Mouse (Mus musculus) MEL (cell line): ENCODE measurements around the gene Cox4i1. TPM values are rescaled to one million over a fixed set of nuclear protein-coding genes. Genes with fewer than 3 reads are reported as not detected.

Experiments used
- DNase-seq: peaks from one replicate; pipeline ENCODE4 v3.0.0; 2011; ENCODE audit warnings: low read depth, low spot score
- H3K27ac ChIP-seq: 2 replicates; pipeline ENCODE4 v1.5.1; 2012; ENCODE audit warnings: low read depth, mild to moderate bottlenecking, control low read depth, low read length, moderate library complexity; ENCODE audit not compliant: control insufficient read depth
- H3K27me3 ChIP-seq, 2 experiments: fragments of 150-350 bp in 1 of 2; sonication (generic) in 1 of 2; 2 replicates each; pipeline ENCODE4 v1.6.1; 2012; ENCODE audit warnings: low read length in 2 of 2, mild to moderate bottlenecking in 2 of 2, improper control_type of control experiment in 1 of 2, moderate library complexity in 1 of 2; ENCODE audit not compliant: insufficient read depth in 2 of 2, control insufficient read depth in 1 of 2
- H3K36me3 ChIP-seq, 2 experiments: 2 replicates each; pipeline ENCODE4 v1.6.1; 2012 to 2014; ENCODE audit warnings: low read length in 2 of 2, improper control_type of control experiment in 1 of 2, inconsistent platforms in 1 of 2, mild to moderate bottlenecking in 1 of 2; ENCODE audit not compliant: insufficient read depth in 2 of 2, control insufficient read depth in 1 of 2
- H3K4me1 ChIP-seq, 2 experiments: fragments of 150-350 bp in 1 of 2; sonication (generic) in 1 of 2; 2 replicates each; pipeline ENCODE4 v1.6.1; 2012; ENCODE audit warnings: low read length in 2 of 2, improper control_type of control experiment in 1 of 2, mild to moderate bottlenecking in 1 of 2; ENCODE audit not compliant: insufficient read depth in 2 of 2, control insufficient read depth in 1 of 2
- H3K4me3 ChIP-seq, 2 experiments: fragments of 150-350 bp in 1 of 2; sonication (generic) in 1 of 2; 2 replicates each; pipeline ENCODE4 v1.5.1; 2012; ENCODE audit warnings: low read depth in 2 of 2, low read length in 2 of 2, mild to moderate bottlenecking in 2 of 2, moderate library complexity in 2 of 2, control low read depth in 1 of 2, improper control_type of control experiment in 1 of 2; ENCODE audit not compliant: control insufficient read depth in 1 of 2, insufficient read depth in 1 of 2
- H3K79me2 ChIP-seq: 2 replicates; pipeline ENCODE4 v1.6.1; 2012; ENCODE audit warnings: mild to moderate bottlenecking, low read length, moderate library complexity; ENCODE audit not compliant: control insufficient read depth, poor library complexity, insufficient read depth
- H3K9ac ChIP-seq: 2 replicates; pipeline ENCODE4 v1.6.1; 2012; ENCODE audit warnings: low read depth, mild to moderate bottlenecking, control low read depth, low read length, moderate library complexity; ENCODE audit not compliant: control insufficient read depth, poor library complexity, severe bottlenecking
- H3K9me3 ChIP-seq: fragments of 150-350 bp; sonication (generic); replicated peaks from 2 replicates; pipeline ENCODE4 v1.6.1; 2012; ENCODE audit warnings: mild to moderate bottlenecking, low read length, improper control_type of control experiment, moderate library complexity; ENCODE audit not compliant: insufficient read depth
- BHLHE40 ChIP-seq: IDR thresholded peaks from 2 replicates; pipeline ENCODE4 v1.6.1; 2012; ENCODE audit warnings: low read depth, mild to moderate bottlenecking, inconsistent platforms, low read length, improper control_type of control experiment, borderline replicate concordance
- CHD1 ChIP-seq: IDR thresholded peaks from 2 replicates; pipeline ENCODE4 v1.6.1; 2012; ENCODE audit warnings: low read depth, mild to moderate bottlenecking, inconsistent platforms, low read length, improper control_type of control experiment
- CHD2 ChIP-seq: IDR thresholded peaks from 2 replicates; pipeline ENCODE4 v1.6.1; 2011; ENCODE audit warnings: low read length, improper control_type of control experiment
- CTCF ChIP-seq, 3 experiments: IDR thresholded peaks in 2 of 3; conservative IDR thresholded peaks in 1 of 3; 2 replicates each; pipeline ENCODE4 v1.5.1; 2011 to 2012; ENCODE audit warnings: low read length in 3 of 3, low read depth in 2 of 3, mild to moderate bottlenecking in 2 of 3, improper control_type of control experiment in 1 of 3, inconsistent platforms in 1 of 3, mixed read lengths in 1 of 3, moderate library complexity in 1 of 3; ENCODE audit not compliant: control insufficient read depth in 1 of 3, insufficient read depth in 1 of 3, poor library complexity in 1 of 3, severe bottlenecking in 1 of 3
- E2F4 ChIP-seq: IDR thresholded peaks from 2 replicates; pipeline ENCODE4 v1.6.1; 2011; ENCODE audit warnings: low read depth, low read length, improper control_type of control experiment, borderline replicate concordance
- ELF1 ChIP-seq: IDR thresholded peaks from 2 replicates; pipeline ENCODE4 v1.6.1; 2014; ENCODE audit warnings: low read depth, mild to moderate bottlenecking, inconsistent platforms, low read length, improper control_type of control experiment, moderate library complexity
- ETS1 ChIP-seq: IDR thresholded peaks from 2 replicates; pipeline ENCODE4 v1.6.1; 2012; ENCODE audit warnings: low read depth, mild to moderate bottlenecking, inconsistent platforms, low read length, improper control_type of control experiment, moderate library complexity
- GABPA ChIP-seq: IDR thresholded peaks from 2 replicates; pipeline ENCODE4 v1.6.1; 2012; ENCODE audit warnings: low read depth, mild to moderate bottlenecking, inconsistent platforms, low read length, improper control_type of control experiment, moderate library complexity
- HCFC1 ChIP-seq: IDR thresholded peaks from 2 replicates; pipeline ENCODE4 v1.6.1; 2012; ENCODE audit warnings: low read depth, mild to moderate bottlenecking, inconsistent platforms, low read length, improper control_type of control experiment, moderate library complexity
- MAFK ChIP-seq: IDR thresholded peaks from 2 replicates; pipeline ENCODE4 v1.6.1; 2011; ENCODE audit warnings: low read depth, mild to moderate bottlenecking, low read length, improper control_type of control experiment, borderline replicate concordance
- MAX ChIP-seq: IDR thresholded peaks from 2 replicates; pipeline ENCODE4 v1.6.1; 2011; ENCODE audit warnings: low read length, improper control_type of control experiment
- MEF2A ChIP-seq: IDR thresholded peaks from 2 replicates; pipeline ENCODE4 v1.6.1; 2014; ENCODE audit warnings: low read depth, mild to moderate bottlenecking, inconsistent platforms, low read length, improper control_type of control experiment; ENCODE audit not compliant: poor library complexity, insufficient replicate concordance, severe bottlenecking; ENCODE audit errors: extremely low read depth
- MXI1 ChIP-seq: IDR thresholded peaks from 2 replicates; pipeline ENCODE4 v1.6.1; 2011; ENCODE audit warnings: mild to moderate bottlenecking, low read depth, low read length, improper control_type of control experiment
- MYC ChIP-seq: IDR thresholded peaks from 2 replicates; pipeline ENCODE4 v1.6.1; 2011; ENCODE audit warnings: low read depth, mild to moderate bottlenecking, low read length, improper control_type of control experiment, moderate library complexity
- NRF1 ChIP-seq: IDR thresholded peaks from 2 replicates; pipeline ENCODE4 v1.6.1; 2014; ENCODE audit warnings: low read depth, mild to moderate bottlenecking, inconsistent platforms, low read length, improper control_type of control experiment, moderate library complexity; ENCODE audit not compliant: poor library complexity, insufficient read depth, severe bottlenecking
- POLR2A ChIP-seq, 2 experiments: IDR thresholded peaks; 2 replicates each; pipeline ENCODE4 v1.6.1; 2011 to 2012; ENCODE audit warnings: low read length in 2 of 2, mild to moderate bottlenecking in 2 of 2, control low read depth in 1 of 2, improper control_type of control experiment in 1 of 2, low read depth in 1 of 2, moderate library complexity in 1 of 2; ENCODE audit not compliant: control insufficient read depth in 1 of 2, insufficient read depth in 1 of 2, poor library complexity in 1 of 2
- POLR2AphosphoS5 ChIP-seq: IDR thresholded peaks from 2 replicates; pipeline ENCODE4 v1.6.1; 2012; ENCODE audit warnings: low read depth, borderline replicate concordance, mild to moderate bottlenecking, inconsistent platforms, low read length, moderate library complexity, mixed read lengths
- RAD21 ChIP-seq: IDR thresholded peaks from 2 replicates; pipeline ENCODE4 v1.6.1; 2011; ENCODE audit warnings: mild to moderate bottlenecking, low read depth, low read length, improper control_type of control experiment
- RCOR1 ChIP-seq: IDR thresholded peaks from 2 replicates; pipeline ENCODE4 v1.6.1; 2012; ENCODE audit warnings: low read depth, mild to moderate bottlenecking, inconsistent platforms, low read length, improper control_type of control experiment
- TAL1 ChIP-seq: IDR thresholded peaks from 2 replicates; pipeline ENCODE4 v1.6.1; 2012; ENCODE audit warnings: mild to moderate bottlenecking, inconsistent platforms, low read length, moderate library complexity, mixed read lengths
- TBP ChIP-seq: IDR thresholded peaks from 2 replicates; pipeline ENCODE4 v1.8.0; 2011; ENCODE audit warnings: low read depth, low read length, improper control_type of control experiment
- TCF12 ChIP-seq: IDR thresholded peaks from 2 replicates; pipeline ENCODE4 v1.6.1; 2014; ENCODE audit warnings: low read depth, mild to moderate bottlenecking, inconsistent platforms, low read length, improper control_type of control experiment, moderate library complexity
- USF1 ChIP-seq: IDR thresholded peaks from 2 replicates; pipeline ENCODE4 v1.6.1; 2014; ENCODE audit warnings: low read depth, mild to moderate bottlenecking, inconsistent platforms, low read length, improper control_type of control experiment, moderate library complexity
- ZC3H11A ChIP-seq: IDR thresholded peaks from 2 replicates; pipeline ENCODE4 v1.6.1; 2012; ENCODE audit warnings: low read depth, mild to moderate bottlenecking, inconsistent platforms, low read length, improper control_type of control experiment
- ZNF384 ChIP-seq: IDR thresholded peaks from 2 replicates; pipeline ENCODE4 v1.6.1; 2012; ENCODE audit warnings: low read depth, mild to moderate bottlenecking, inconsistent platforms, low read length, improper control_type of control experiment
- polyA plus RNA-seq, 2 experiments: library from polyadenylated mRNA; stranded (reverse) in 1 of 2; unstranded in 1 of 2; fragments of >175 nt in 1 of 2; fragments of >200 nt in 1 of 2; gene quantifications; 2 replicates each; pipeline versions ENCODE4 v1.2.1 to v1.2.4; 2012; ENCODE audit warnings: low replicate concordance in 2 of 2, low read depth in 1 of 2; ENCODE audit not compliant: insufficient read length in 2 of 2, insufficient read depth in 1 of 2, missing spikeins in 1 of 2
- total RNA-seq: library from RNA; depleted of rRNA; stranded (reverse); fragments of 300-350 nt; gene quantifications from 2 replicates; pipeline ENCODE4 v1.2.3, GENCODE M21; 2012

The Cox4i1 gene
- total and polyA plus RNA-seq, 3 experiments: 1,011 to 2,173 (median 1,431) TPM

GRCm38 (mm10) chr8:120627298-120627697 lies 40.7 kb upstream of the Cox4i1 start:
- TF ChIP-seq USF1 (no peak), TAL1 (no peak), E2F4 (no peak), ZNF384 (no peak)
- H3K4me3 ChIP-seq: no peak overlapping the region
- DNase-seq: no peak
- H3K27me3 ChIP-seq: no peaks in the 10 kb centered on the region
- H3K9ac ChIP-seq: no peak overlapping the region
- H3K36me3 ChIP-seq: peaks cover 0 to 2% of the 10 kb centered on the region in 2 experiments; a peak in 1 of 4 replicates
- no peak overlapping the region for H3K27ac ChIP-seq
- no peaks in the 10 kb centered on the region for H3K9me3 ChIP-seq
- H3K79me2 ChIP-seq: no peaks in the 10 kb centered on the region
- H3K4me1 ChIP-seq: no peaks in the 10 kb centered on the region

GRCm38 (mm10) chr8:120630031-120630430 lies 38.0 kb upstream of the Cox4i1 start:
- no peak for DNase-seq
- no peaks in the 10 kb centered on the region for H3K27me3 ChIP-seq

GRCm38 (mm10) chr8:120630848-120631247 lies 37.2 kb upstream of the Cox4i1 start:
- H3K36me3 ChIP-seq: no peaks in the 10 kb centered on the region; a peak in 1 of 4 replicates
- H3K9ac ChIP-seq: no peak overlapping the region
- no peaks in the 10 kb centered on the region for H3K4me1 ChIP-seq
- H3K9me3 ChIP-seq: no peaks in the 10 kb centered on the region
- H3K27ac ChIP-seq: no peak overlapping the region
- DNase-seq: no peak
- no peaks in the 10 kb centered on the region for H3K27me3 ChIP-seq
- TF ChIP-seq TCF12: no peak
- TF ChIP-seq RCOR1: no peak
- TF ChIP-seq MAFK: no peak
- TF ChIP-seq CHD1: no peak
- no peak for TF ChIP-seq MEF2A
- no peak for TF ChIP-seq POLR2AphosphoS5
- TF ChIP-seq ELF1: no peak
- no peak for TF ChIP-seq MYC
- TF ChIP-seq HCFC1: no peak
- TF ChIP-seq CTCF (IDR thresholded peaks at IDR 0.05 in 2 of 3, conservative IDR thresholded peaks at IDR 0.05 in 1 of 3; ENCODE audit: control insufficient read depth in 1 of 3, insufficient read depth in 1 of 3, low read depth in 2 of 3, low read length in 3 of 3, poor library complexity in 1 of 3, severe bottlenecking in 1 of 3): no peak
- no peak for TF ChIP-seq ZC3H11A
- TF ChIP-seq MXI1: no peak
- TF ChIP-seq TBP: no peak
- TF ChIP-seq ETS1: no peak
- no peak for TF ChIP-seq GABPA
- H3K4me3 ChIP-seq: no peak overlapping the region
- no peaks in the 10 kb centered on the region for H3K79me2 ChIP-seq

More at GRCm38 (mm10) chr8:120630031-120630430, 38.0 kb upstream of the Cox4i1 start:
- H3K79me2 ChIP-seq: no peaks in the 10 kb centered on the region
- no peaks in the 10 kb centered on the region; a peak in 1 of 4 replicates for H3K36me3 ChIP-seq
- no peaks in the 10 kb centered on the region for H3K4me1 ChIP-seq
- no peak overlapping the region for H3K4me3 ChIP-seq
- H3K9me3 ChIP-seq: no peaks in the 10 kb centered on the region
- no peak overlapping the region for H3K27ac ChIP-seq
- TF ChIP-seq RAD21 (no peak), POLR2A (IDR thresholded peaks at IDR 0.05; ENCODE audit: control insufficient read depth in 1 of 2, insufficient read depth in 1 of 2, low read depth in 1 of 2, low read length in 2 of 2, poor library complexity in 1 of 2) (no peak), CTCF (IDR thresholded peaks at IDR 0.05 in 2 of 3, conservative IDR thresholded peaks at IDR 0.05 in 1 of 3; ENCODE audit: control insufficient read depth in 1 of 3, insufficient read depth in 1 of 3, low read depth in 2 of 3, low read length in 3 of 3, poor library complexity in 1 of 3, severe bottlenecking in 1 of 3) (no peak), MAX (no peak), CHD2 (no peak), NRF1 (no peak), TBP (no peak), BHLHE40 (no peak)
- H3K9ac ChIP-seq: no peak overlapping the region
